In genomic region chr4:44167397-44168121, GRCm38 (mm10) we compare ENCODE assay signal across 8 mouse cellular contexts.
DNase-seq lines count a peak whose midpoint lies in the region; ATAC-seq and TF ChIP-seq lines count a peak whose summit lies in the region.

No protein-coding gene starts in this region.

- H3K4me1 ChIP-seq in cortical plate, adult 2 months (ENCODE audit: control insufficient read depth, insufficient read depth, low read length): no peaks in the 10 kb centered on the region; the same call in 1 of the 2 replicates

- peak; percentile 58 for ATAC-seq in activated CD4-positive, CD25-positive, alpha-beta regulatory T cell, adult 4 months
- ATAC-seq in inflammation-experienced regulatory T-cells, adult 6 months: peak; percentile 55
- peak; percentile 62 for ATAC-seq in megakaryocyte-erythroid progenitor cell, adult 5-6 weeks (replicated peaks; ENCODE audit: low FRiP score, low TSS enrichment, poor library complexity, severe bottlenecking)

- no peak for TF ChIP-seq POLR2A in cortical plate, adult 2 months (IDR thresholded peaks at IDR 0.05; ENCODE audit: extremely low read depth, insufficient read depth, low read length)

- H3K27ac ChIP-seq in cortical plate, adult 2 months (ENCODE audit: insufficient read depth, low read length): peak overlapping the region; percentile 93

- no peak for TF ChIP-seq CTCF in cortical plate, adult 2 months (IDR thresholded peaks at IDR 0.05; ENCODE audit: extremely low read depth, insufficient read depth, low read length)

- H3K4me3 ChIP-seq in cortical plate, adult 2 months (ENCODE audit: insufficient read depth, low read length): peak overlapping the region; percentile 38

- DNase-seq in gastrocnemius, postnatal 14 days: peak; percentile 83
- peak; percentile 67 to 90 for DNase-seq in left cerebral cortex, postnatal 10 days (ENCODE audit: extremely low spot score in 1 of 2, low spot score in 2 of 2)
- DNase-seq in right cerebral cortex, postnatal 25 days: peak; percentile 79
- peak; percentile 84 for DNase-seq in urinary bladder, postnatal 4 days (ENCODE audit: low spot score in 2 of 2)

- intact Hi-C loops in gastrocnemius, postnatal 14 days (cut with DNase I; ENCODE audit: low total_unique reads): no loop called here
- intact Hi-C loops in left cerebral cortex, postnatal 10 days (cut with DNase I): no loop called here

Comparison
In these comparisons a context has a peak if more than half of its experiments do, and no peak if none do; other contexts are left out.
1. Peak in every context shown above with its lines: DNase-seq, ATAC-seq, H3K4me3 ChIP-seq and H3K27ac ChIP-seq.